Mouse (Mus musculus): ENCODE measurements around the gene Spr. TPM values are rescaled to one million over a fixed set of nuclear protein-coding genes. Genes with fewer than 3 reads are reported as not detected.

Spr gene
- 4.4 to 6.5 TPM (median 4.8 TPM) in 4 replicates for total RNA-seq (2023)

GRCm38 (mm10) chr6:85137217-85138035 is at the start of gene Spr:
TSS of gene Spr (minus strand) at chr6:85137766.

Other genes starting within 250 kb of the Spr start
- gene Exoc6b, start 68.3 kb downstream of the Spr start, total RNA-seq (2023): 18.8 to 25.7 TPM (median 21.9 TPM) in 4 replicates
- not detected in 4 replicates for gene Emx1, start 49.7 kb upstream of the Spr start, total RNA-seq (2023)
- 13.0 to 17.2 TPM (median 14.0 TPM) in 4 replicates for gene Sfxn5, start 195.7 kb upstream of the Spr start, total RNA-seq (2023)
- gene Rab11fip5, start 236.9 kb upstream of the Spr start, total RNA-seq (2023): 1.2 to 2.2 TPM (median 1.7 TPM) in 4 replicates

All from B cell, adult 62 days (primary cell).